Mouse (Mus musculus) left cerebral cortex, adult 8-10 months (tissue): ENCODE data around the gene Spats2l. TPM values are rescaled to one million over a fixed set of nuclear protein-coding genes. Genes with fewer than 3 reads are reported as not detected.

Source experiments
- DNase-seq, 2 experiments: peaks; one replicate each; pipeline ENCODE4 v3.0.0; 2022; ENCODE audit warnings: low spot score in 2 of 2
- total RNA-seq, 4 experiments: library from RNA; stranded (reverse); gene quantifications; 2 replicates each; pipeline ENCODE4 v1.2.4; 2022

Gene Spats2l
- total RNA-seq, 4 experiments from 2014 or later = 35.5 to 41.7 (median 39.2) TPM

DNA sequence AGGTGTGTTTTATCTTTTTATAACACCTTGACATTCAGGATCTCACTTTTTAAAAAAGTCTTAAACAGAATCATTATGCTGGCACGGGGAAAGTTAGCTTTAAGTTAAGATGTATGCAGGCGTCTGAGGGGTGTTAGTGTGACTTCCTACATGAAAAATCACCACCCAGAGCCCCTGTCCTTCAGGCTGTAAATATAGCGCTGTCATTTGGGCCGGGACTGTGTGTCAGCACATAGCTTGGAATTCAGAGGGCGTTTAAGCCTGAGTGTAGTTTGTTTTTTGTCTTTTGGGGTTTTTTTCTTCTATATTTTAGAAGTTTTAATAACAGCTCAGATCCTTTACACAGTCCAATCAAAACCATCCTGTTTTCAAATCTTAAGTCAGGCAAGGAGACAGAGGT, 115.8 kb downstream of the Spats2l start:
- DNase-seq = no peak

DNA sequence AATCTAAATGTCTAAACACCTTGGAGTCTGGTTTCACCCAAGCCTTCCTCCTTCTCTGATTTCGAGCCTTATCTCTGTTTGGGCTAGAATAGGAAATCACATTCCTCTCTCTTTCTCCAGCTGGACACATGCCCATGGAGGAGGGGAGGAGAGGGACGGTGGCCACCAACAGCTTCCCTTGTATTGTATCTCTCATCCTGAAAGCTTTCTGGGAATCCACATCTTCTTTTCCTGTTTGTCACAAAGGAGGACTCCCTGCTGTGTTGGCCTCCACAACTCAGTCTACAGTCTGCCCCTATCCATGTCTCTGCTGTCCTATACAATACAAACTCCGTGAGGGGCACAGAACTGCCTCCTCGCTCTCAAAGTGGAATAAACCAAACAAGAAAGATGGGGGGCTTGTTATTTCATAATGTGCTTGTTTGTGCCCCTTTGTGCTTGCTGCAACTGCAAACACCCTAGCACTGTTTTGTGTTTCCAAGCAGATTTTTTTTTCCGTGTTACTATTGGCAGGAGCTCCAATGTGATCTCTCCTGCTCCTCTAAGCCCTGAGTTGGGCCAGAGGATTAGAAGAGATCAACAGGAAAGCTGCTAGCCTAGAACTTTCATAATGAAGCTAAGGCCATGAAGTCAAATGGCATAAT, 116.4 kb downstream of the Spats2l start:
- no peak for DNase-seq

GRCm38 (mm10) chr1:57890903-57891267, 116.9 kb downstream of the Spats2l start:
- DNase-seq = no peak

DNA sequence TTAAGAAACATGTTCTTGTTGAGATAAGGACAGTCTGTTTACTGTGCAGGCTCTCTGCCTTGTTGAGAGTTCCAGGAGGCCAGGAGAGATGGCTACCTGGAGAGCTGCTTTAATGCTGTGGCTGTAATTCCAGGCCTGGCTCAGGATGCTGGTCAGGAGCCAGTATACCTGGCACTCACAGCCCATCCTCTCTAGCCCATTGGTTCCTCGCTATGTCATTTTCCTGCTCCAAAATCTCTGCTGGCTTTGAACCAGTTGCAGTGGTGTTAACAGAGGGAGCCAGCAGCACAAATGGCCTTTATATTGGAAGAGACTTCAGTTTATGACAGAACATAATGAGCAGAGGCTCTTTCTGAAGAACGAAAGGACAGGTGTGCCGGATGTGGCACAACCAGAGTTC, 127.5 kb downstream of the Spats2l start:
- no peak for DNase-seq

GRCm38 (mm10) chr1:57903793-57904192, 129.8 kb downstream of the Spats2l start:
- DNase-seq = no peak

- DNase-seq = no peak
These were observed 131.9 kb downstream of the Spats2l start for GRCm38 (mm10) chr1:57905912-57906311.

GRCm38 (mm10) chr1:57906312-57906711, 132.3 kb downstream of the Spats2l start:
- no peak for DNase-seq

- DNase-seq = no peak
These were observed 137.6 kb downstream of the Spats2l start for GRCm38 (mm10) chr1:57911561-57911960.

- no peak for DNase-seq
These were observed 143.4 kb downstream of the Spats2l start for GRCm38 (mm10) chr1:57917342-57917741.

DNA sequence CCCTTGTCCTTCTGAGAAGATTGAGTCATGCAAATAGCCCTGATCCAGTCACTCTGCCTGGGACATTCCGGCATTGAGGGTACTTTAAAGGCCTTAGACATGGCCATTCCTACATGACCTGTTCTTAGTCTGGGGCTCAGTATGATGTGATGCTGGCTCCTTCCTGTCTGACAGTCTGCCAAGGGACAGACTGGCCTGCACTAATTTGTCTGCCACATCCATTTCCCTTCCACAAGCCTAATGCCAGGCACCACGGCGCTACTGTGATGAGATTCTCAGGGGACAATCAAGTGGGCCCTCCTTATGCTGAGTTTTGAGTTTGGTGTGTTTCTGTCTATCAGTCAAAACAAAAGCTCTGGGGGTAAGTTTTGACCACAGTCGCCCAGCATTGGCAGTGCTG, 144.6 kb downstream of the Spats2l start:
- DNase-seq = no peak

- no peak for DNase-seq
These were observed 160.3 kb downstream of the Spats2l start for GRCm38 (mm10) chr1:57934287-57934686.

- no peak for DNase-seq
These were observed 166.7 kb downstream of the Spats2l start for GRCm38 (mm10) chr1:57940691-57941090.

DNA sequence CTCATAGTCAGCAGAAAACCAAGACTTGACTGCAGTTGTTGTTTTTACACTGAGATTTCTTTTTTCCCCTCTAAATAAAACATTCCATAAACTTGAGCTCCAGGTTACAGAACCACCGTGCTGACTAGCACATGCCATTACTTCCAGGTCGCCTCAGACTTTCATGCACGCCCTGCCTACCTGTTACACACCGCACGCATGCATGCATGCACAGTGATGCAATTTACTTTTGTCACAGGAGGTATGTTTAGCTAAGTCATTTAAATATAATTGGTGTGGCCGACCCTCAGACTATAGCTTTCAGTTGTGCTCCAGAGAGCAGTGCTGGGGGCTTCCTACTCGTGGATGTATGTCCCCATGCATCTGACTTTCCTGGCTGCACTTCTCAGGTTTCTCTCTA, 167.1 kb downstream of the Spats2l start:
- DNase-seq = no peak

DNA sequence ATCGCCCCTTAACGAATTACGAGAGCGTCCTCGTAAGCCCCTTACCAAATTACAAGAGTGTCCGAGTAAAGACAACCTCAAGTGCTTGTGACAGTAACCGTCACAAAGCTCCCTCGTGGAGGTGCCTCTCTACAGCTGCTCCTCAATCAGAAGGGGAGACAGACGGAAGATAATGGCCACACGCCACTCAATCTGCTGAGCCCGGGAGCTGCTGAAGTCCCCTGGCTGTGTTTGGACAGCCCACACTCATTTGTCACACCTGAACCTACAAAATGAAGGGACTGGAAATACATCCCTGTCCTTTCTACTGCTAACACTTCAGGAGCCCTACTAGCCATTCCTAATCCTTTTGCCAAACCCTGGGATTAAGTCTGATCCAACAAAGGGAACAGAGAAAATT, 167.8 kb downstream of the Spats2l start:
- DNase-seq = no peak

- DNase-seq = no peak
These were observed 168.3 kb downstream of the Spats2l start for GRCm38 (mm10) chr1:57942215-57942614.

- DNase-seq = no peak
These were observed 173.8 kb downstream of the Spats2l start for GRCm38 (mm10) chr1:57947552-57948347.

DNA sequence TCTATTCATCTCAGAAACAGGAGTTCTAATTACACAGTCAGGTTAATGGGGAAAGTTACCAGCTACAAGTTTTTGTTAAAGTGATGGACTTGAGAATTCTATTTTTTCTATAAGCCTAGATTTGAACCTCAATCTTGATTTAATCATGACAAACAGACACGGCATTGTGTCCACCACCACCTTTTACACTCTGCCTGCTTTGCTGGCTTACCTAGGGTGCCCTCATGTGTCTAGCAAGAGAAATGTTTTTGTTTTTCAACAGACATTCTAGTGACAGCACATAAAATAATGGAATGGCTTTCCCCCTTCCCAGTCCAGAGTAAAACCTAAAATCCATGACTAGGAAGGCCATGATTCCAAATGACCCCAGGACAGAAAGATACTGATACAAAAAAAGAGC, 175.2 kb downstream of the Spats2l start:
- DNase-seq = no peak

GRCm38 (mm10) chr1:57949716-57950115, 175.8 kb downstream of the Spats2l start:
- no peak for DNase-seq

GRCm38 (mm10) chr1:57952509-57952908, 178.5 kb downstream of the Spats2l start:
- DNase-seq = no peak

DNA sequence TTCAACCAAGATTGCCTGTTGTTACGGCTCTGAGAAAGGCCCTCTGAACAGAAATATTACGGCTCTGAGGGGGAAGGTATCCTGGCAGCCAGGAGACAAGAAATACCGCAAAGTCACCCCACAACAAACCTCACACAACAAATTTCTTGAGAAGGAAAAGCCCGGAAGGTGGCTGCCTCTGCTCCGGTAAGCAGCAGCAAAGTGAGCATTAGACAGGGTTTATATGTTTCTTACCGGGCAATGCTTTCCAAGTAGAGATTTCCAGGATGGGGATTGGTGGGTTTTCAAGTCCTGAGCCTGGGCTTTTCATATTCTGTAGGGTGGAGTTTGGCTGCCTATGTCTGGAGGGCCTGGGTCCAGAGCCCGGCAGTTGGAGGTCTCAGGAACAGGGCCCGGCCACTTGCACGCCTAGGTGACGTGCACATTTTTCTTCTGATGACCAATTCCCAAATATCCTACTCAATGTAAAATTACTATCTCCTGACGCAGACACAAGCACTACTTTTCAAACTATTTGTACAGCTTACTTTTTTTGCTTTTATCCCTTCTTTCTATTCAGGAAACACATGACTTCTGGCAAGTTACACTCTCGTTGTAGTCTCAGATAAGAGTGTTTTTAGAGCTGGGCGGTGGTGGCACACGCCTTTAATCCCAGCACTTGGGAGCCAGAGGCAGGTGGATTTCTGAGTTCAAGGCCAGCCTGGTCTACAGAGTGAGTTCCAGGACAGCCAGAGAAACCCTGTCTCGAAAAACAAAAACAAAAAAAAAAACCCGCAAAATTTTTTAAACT, 179.8 kb downstream of the Spats2l start:
- no peak for DNase-seq

- no peak for DNase-seq
These were observed 180.4 kb downstream of the Spats2l start for GRCm38 (mm10) chr1:57954376-57954765.

DNA sequence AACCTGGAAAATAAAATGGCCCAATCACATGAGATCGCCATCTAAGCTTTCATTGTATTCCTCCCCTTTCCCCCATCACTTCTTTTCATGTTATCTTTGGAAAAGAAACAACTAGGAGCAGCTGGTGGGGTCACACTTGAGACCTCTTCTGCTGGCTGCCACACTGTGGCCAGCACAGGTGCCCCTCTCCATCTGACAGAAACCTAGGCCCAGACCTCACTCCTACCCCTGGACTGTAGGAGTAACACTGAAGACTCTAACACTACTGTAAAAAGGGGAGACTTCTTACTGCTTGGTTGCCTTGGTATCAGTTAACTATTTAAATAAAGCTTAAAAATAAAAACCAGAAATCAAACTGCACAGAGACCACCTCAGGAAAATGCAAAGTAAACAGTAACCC, 181.8 kb downstream of the Spats2l start:
- DNase-seq = no peak
